Comparison of ENCODE assay signal across 25 mouse cellular contexts in the genomic region with DNA sequence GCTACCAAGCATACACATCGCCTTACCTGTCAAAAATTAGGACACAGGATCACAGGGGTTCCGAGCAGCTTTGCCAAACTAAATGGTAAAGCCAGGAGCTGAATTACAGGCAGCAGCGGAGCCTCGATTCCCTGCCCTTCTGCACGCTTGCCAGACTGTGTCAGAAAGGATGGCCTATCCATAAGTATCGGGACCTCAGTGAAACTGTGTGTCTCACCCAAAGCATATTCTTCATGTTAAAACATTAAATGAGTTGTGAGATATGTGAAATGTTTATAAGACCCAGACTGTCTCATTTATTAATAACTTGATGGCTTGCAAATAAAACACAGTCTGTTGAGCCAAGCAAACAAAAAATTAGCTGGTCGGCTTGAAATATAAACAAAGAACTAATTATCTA.
"Had no signal": no experiment of that assay in that cellular context is flagged by ENCODE, and none has a peak within 500 bp of the region (broad histone marks: within the 10 kb centered on the region; RNA-seq: fewer than 3 reads in every experiment).

No protein-coding gene starts in this region.

- H3K9ac ChIP-seq: heart, embryonic 12.5 days; hindbrain, embryonic 12.5 days; hindbrain, embryonic 14.5 days; intestine, embryonic 15.5 days; limb, embryonic 12.5 days had no signal

- ATAC-seq: hindbrain, embryonic 16.5 days; inflammation-experienced regulatory T-cells, adult 6 months; intestine, embryonic 15.5 days; intestine, postnatal 0 days had no signal

- H3K27me3 ChIP-seq: hindbrain, embryonic 12.5 days; intestine, embryonic 15.5 days; limb, embryonic 12.5 days had no signal

- H3K4me2 ChIP-seq: heart, embryonic 12.5 days; hindbrain, embryonic 12.5 days; hindbrain, embryonic 14.5 days; intestine, embryonic 15.5 days; limb, embryonic 12.5 days had no signal

- H3K9me3 ChIP-seq: heart, embryonic 10.5 days; heart, embryonic 12.5 days; hindbrain, embryonic 10.5 days; hindbrain, embryonic 12.5 days; intestine, embryonic 15.5 days; limb, embryonic 10.5 days; limb, embryonic 12.5 days had no signal

- H3K4me1 ChIP-seq: heart, embryonic 10.5 days; heart, embryonic 12.5 days; hindbrain, embryonic 12.5 days; intestine, embryonic 15.5 days; limb, embryonic 10.5 days; limb, embryonic 12.5 days had no signal

- H3K4me3 ChIP-seq: gastrocnemius, adult 2 months; heart, embryonic 10.5 days; heart, embryonic 12.5 days; hindbrain, embryonic 10.5 days; hindbrain, embryonic 12.5 days; intestine, embryonic 15.5 days; layer of hippocampus, adult 2 months; left cerebral cortex, adult 2 months; limb, embryonic 10.5 days; limb, embryonic 12.5 days had no signal

- H3K36me3 ChIP-seq: heart, embryonic 10.5 days; heart, embryonic 12.5 days; hindbrain, embryonic 10.5 days; hindbrain, embryonic 12.5 days; intestine, embryonic 15.5 days; limb, embryonic 10.5 days; limb, embryonic 12.5 days had no signal

- H3K27ac ChIP-seq: gastrocnemius, adult 2 months; heart, embryonic 10.5 days; hindbrain, embryonic 10.5 days; hindbrain, embryonic 12.5 days; hindbrain, embryonic 14.5 days; intestine, embryonic 15.5 days; layer of hippocampus, adult 2 months; left cerebral cortex, adult 2 months; limb, embryonic 10.5 days; limb, embryonic 12.5 days had no signal

- DNase-seq: gastrocnemius, adult 2 months; gastrocnemius, postnatal 10 days; gastrocnemius, postnatal 25 days; heart, adult 18-20 months; heart, postnatal 10 days; heart, postnatal 4 days; kidney, adult 18-20 months; kidney, adult 8-10 months; kidney, postnatal 10 days; kidney, postnatal 25 days; kidney, postnatal 4 days; liver had no signal
